Mouse (Mus musculus) forelimb bud, embryonic 11.5 days (tissue): Measurements from ENCODE around the gene Nek10.
"Not testable (repeated sequence)": the region's sequence is repeated elsewhere in the genome, so short reads cannot be mapped to it uniquely, and the experiment has no call there.

Experiments used
- DNase-seq: peaks from one replicate; pipeline ENCODE4 v3.0.0-alpha.2; 2012; ENCODE audit warnings: low read depth, low spot score

Gene Nek10

GRCm38 (mm10) chr14:14803115-14803514 lies at the start of gene Nek10:
TSS of gene Nek10 (plus strand) at chr14:14803415.
- DNase-seq, result not testable (repeated sequence)

GRCm38 (mm10) chr14:14781169-14781568 lies 22.0 kb upstream of the Nek10 start:
- DNase-seq, result no peak

- DNase-seq, result no peak
These were observed 19.0 kb upstream of the Nek10 start for GRCm38 (mm10) chr14:14784223-14784622.

- no peak for DNase-seq
These were observed 16.2 kb upstream of the Nek10 start for GRCm38 (mm10) chr14:14786979-14787378.

- no peak for DNase-seq
These were observed 13.3 kb upstream of the Nek10 start for GRCm38 (mm10) chr14:14789840-14790470.

- DNase-seq, result no peak
These were observed 3.4 kb upstream of the Nek10 start for GRCm38 (mm10) chr14:14799861-14800260.

GRCm38 (mm10) chr14:14800332-14800731 lies 2.9 kb upstream of the Nek10 start:
- DNase-seq, result no peak

DNA sequence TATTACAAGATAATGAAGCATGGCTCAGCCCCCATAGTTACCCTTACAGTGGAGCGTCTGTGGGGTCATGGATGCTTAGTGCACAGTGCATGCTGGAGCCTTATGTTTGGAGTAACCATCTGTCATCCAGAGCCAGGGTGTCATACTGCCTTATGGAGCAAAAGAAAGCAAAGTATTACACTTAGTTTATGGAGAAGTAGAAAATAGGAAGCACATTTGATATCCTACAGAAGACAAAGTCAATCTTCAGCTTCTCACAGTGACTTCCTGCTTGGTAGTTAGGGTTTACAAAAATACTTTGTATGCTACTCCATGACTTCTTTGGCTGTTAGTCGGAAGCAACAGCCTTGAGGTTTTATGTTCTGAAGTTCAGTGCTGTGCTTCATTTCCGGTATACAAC lies 2.4 kb upstream of the Nek10 start:
- DNase-seq, result no peak

GRCm38 (mm10) chr14:14803921-14804517 lies 804 bp downstream of the Nek10 start:
- peak; percentile 77 for DNase-seq

DNA sequence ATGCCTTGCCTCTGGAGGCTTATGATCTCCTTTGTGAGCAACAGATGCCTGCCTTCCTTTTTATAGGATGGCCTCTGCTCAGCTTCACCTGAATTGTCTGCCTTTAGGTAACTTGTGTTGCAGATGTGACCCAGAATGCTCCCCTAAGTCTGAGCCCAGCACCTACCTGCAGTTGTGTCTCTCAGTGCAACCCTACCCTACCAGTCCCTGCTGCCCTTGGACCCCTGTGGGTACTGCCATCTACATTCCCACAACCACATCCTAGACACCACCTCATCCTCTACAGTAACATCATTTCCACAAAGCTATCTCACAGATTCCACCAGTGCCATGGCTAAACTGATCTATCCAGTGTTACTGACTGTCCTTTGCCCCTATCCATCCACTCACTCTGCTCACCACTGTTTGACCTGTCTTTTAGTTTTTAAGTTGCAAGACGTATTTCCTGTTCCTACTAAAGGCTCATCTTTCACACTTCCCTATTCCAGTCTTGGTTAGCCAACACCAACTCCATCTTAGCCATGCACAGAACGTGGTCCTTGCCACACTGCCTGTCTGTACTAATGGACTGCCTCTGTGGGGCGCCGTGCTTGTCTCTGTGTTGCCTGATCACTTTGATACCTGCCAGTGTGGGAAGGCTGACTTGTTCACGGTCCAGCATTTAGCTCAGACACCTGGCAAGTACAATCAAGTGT lies 1.4 kb downstream of the Nek10 start:
- no peak for DNase-seq

GRCm38 (mm10) chr14:14832520-14833240 lies 29.5 kb downstream of the Nek10 start:
- no peak for DNase-seq

DNA sequence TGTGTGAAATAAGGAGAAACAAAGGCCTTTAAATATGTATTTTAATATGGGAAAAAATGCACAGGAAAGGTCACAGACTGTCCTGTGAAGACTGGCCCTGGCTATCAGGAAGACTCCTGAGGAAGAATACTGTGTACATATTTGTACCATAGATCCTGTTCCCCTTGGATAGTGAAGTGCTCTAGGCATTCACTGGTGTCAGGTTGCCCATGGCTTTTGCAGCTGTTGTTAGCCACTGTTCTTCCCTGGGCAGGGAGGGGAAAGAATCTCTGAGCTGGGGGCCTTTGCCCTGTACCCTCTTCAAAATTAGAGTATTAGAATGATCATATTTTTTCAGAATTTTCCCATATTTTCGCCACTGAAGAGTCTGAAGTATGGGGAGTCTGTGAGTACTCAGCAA lies 30.3 kb downstream of the Nek10 start:
- DNase-seq, result no peak

- no peak for DNase-seq
These were observed 31.1 kb downstream of the Nek10 start for GRCm38 (mm10) chr14:14834266-14834665.

DNA sequence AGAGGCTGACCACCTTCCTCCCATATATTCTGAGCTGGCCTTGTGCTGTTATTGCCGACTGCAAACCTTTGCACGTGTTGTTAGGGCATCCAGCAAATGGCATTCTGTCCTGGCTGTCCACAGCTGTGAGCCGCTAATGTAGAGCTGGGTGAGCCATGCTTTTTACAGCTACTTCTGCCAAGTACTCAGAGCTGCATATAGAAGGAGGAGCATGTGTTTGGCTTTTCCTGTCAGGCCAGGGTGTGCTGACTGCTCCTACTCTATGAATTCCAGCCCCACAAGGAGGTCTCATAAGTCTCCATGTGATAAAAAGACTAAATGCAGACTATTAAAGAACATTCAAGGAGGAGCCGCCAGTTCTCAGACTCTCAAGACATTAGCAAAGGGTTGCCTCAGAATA lies 34.4 kb downstream of the Nek10 start:
- no peak for DNase-seq

DNA sequence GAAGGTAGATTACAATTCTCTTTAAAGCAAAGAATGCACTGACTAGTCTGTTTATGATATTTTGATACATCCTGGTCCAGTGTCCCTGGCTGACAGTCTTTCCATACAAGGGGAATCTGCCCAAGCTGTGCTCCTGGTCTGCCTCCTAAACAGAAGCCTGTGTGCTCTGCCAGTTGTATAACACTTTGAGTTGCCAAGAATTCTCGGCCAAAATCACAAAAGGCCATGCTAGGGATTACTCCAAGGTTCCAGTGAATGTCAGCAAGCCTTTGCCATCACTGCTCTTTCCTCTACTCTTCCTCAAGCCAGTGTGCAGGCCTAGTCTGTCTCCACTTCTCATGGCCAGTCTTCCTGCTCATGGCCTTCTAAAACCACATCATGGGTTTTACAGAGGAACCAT lies 34.9 kb downstream of the Nek10 start:
- DNase-seq, result no peak

DNA sequence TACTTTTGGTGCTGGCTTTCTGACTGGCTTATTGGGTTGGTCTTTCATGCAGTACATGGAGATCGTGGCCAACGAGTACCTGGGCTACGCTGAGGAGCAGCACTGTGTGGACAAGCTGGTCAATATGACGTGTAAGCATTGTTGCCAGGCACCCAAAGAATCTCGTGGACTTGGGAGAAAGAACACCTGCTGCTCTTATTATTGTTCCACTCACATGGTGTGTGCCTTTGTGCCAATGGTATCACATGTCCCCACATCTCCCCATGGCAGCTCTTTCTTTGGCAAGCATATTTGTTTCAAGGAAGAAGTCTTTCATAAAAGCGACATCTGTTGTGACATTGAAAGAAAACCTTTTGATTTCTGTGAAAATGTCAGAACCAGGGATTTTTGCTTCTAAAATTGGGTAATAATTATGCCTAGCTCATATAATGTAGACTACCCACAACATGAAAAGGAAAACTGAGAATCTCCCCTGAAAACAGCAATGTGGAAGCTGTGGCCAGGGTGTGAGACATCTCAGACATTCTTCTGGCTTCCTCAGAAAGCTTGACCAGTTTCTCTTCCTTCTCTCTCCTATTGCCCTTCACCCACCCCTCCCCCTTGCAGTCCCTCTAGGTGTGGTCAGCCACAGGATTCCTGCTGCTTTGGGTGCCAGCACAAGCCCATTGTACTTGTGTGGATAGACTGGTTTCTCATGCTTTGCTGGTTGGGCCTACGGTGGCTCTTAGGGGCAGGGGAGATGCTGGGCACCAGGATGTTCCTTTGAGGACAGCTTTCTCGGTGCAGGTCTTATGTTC lies 39.7 kb downstream of the Nek10 start:
- no peak for DNase-seq

- DNase-seq, result no peak
These were observed 49.6 kb downstream of the Nek10 start for GRCm38 (mm10) chr14:14852838-14853237.

GRCm38 (mm10) chr14:14860331-14860730 lies 57.1 kb downstream of the Nek10 start:
- no peak for DNase-seq

- peak; percentile 88 for DNase-seq
These were observed 60.6 kb downstream of the Nek10 start for GRCm38 (mm10) chr14:14863690-14864356.

- no peak for DNase-seq
These were observed 66.0 kb downstream of the Nek10 start for GRCm38 (mm10) chr14:14869239-14869638.

DNA sequence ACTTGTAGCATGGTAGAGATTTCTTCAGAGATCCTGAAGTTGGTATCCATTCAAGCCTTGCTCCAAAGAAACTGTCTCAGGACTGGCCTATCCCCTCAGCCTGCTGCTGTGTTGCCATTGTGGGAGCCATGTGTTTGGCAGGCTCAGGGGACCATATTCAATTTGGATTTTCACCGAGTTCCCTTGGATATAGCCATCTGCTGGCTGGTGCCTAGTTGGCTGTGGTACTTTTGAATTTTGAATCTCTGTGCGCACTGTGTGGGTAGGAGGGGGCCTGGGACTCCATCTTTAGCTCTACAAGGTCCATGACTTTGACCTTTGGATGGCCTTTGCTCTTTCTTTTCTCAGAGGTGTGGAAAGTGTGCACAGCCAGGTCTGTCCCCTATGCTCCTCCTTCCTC lies 66.8 kb downstream of the Nek10 start:
- no peak for DNase-seq
